Mouse (Mus musculus): Measurements from ENCODE around the gene Znhit2. TPM values are rescaled to one million over a fixed set of nuclear protein-coding genes. Genes with fewer than 3 reads are reported as not detected.

The Znhit2 gene
- polyA plus RNA-seq (2015; fragmentation: Nextera tagmentation; extraction: Ambion mirVana): 33.0 and 35.9 TPM in 2 replicates

DNA sequence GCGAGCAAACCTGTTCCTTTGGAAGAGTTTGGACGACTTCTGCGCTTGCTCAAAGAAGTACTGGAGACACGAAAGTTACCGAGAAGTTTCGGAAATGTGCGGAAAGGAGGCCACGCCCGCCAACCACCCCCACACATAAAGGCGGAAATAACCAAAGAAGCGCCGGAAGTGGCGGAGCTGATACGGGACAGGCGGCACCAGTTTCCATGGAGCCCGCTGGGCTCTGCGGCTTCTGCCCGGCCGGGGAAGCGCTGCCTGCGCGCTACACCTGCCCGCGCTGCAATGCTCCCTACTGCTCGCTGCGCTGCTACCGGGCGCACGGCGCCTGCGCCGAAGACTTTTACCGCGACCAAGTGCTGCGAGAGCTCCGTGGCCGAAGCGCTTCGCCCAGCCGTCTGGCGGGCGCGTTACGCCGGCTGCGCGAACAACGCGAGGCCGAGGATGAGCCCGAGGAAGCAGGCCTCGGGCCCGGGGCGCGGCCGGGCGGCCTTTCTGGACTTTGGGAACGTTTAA lies at the start of gene Znhit2:
TSS of gene Znhit2 (plus strand) at position 172 of the 513 bp plus-strand sequence.
- 0% methylated on average over 57 of the region's 58 CpGs for WGBS
- peak within 1 kb of the TSS; percentile 88 for H3K4me3 ChIP-seq
- peaks cover 52% of the 10 kb centered on the region for H3K4me1 ChIP-seq
- H3K4me2 ChIP-seq (replicated peaks): peak within 1 kb of the TSS; percentile 99
- peaks cover 10% of the 10 kb centered on the region for H3K36me3 ChIP-seq
- no peaks in the 10 kb centered on the region for H3K9me3 ChIP-seq
- H3K9ac ChIP-seq (replicated peaks): peak within 1 kb of the TSS; percentile 94
- ATAC-seq (replicated peaks): peak; percentile 74
- H3K27me3 ChIP-seq: no peaks in the 10 kb centered on the region
- peak within 1 kb of the TSS; percentile 94 for H3K27ac ChIP-seq (replicated peaks)

GRCm38 (mm10) chr19:6013691-6014090 lies 47.3 kb upstream of the Znhit2 start:
- no peaks in the 10 kb centered on the region for H3K9me3 ChIP-seq
- H3K4me1 ChIP-seq: peaks cover 10% of the 10 kb centered on the region
- peaks cover 25% of the 10 kb centered on the region for H3K27me3 ChIP-seq
- H3K4me2 ChIP-seq (replicated peaks): no peak overlapping the region
- no peak overlapping the region for H3K4me3 ChIP-seq
- 89% methylated on average over 10 of the region's 10 CpGs for WGBS
- H3K9ac ChIP-seq (replicated peaks): no peak overlapping the region
- no peak overlapping the region for H3K27ac ChIP-seq (replicated peaks)
- ATAC-seq (replicated peaks): no peak
- H3K36me3 ChIP-seq: no peaks in the 10 kb centered on the region

- Histone ChIP-seq H3K4me3 (peak overlapping the region; percentile 47), H3K4me1 (peaks cover 10% of the 10 kb centered on the region), H3K4me2 (replicated peaks) (peak overlapping the region; percentile 89), H3K27me3 (peaks cover 25% of the 10 kb centered on the region), H3K36me3 (no peaks in the 10 kb centered on the region), H3K9me3 (no peaks in the 10 kb centered on the region), H3K27ac (replicated peaks) (no peak overlapping the region), H3K9ac (replicated peaks) (peak overlapping the region; percentile 52)
- peak; percentile 38; the same call in 1 of the 2 replicates for ATAC-seq (replicated peaks)
- 3% methylated on average over 18 of the region's 18 CpGs for WGBS
These were observed 45.9 kb upstream of the Znhit2 start for GRCm38 (mm10) chr19:6014991-6015510.

DNA sequence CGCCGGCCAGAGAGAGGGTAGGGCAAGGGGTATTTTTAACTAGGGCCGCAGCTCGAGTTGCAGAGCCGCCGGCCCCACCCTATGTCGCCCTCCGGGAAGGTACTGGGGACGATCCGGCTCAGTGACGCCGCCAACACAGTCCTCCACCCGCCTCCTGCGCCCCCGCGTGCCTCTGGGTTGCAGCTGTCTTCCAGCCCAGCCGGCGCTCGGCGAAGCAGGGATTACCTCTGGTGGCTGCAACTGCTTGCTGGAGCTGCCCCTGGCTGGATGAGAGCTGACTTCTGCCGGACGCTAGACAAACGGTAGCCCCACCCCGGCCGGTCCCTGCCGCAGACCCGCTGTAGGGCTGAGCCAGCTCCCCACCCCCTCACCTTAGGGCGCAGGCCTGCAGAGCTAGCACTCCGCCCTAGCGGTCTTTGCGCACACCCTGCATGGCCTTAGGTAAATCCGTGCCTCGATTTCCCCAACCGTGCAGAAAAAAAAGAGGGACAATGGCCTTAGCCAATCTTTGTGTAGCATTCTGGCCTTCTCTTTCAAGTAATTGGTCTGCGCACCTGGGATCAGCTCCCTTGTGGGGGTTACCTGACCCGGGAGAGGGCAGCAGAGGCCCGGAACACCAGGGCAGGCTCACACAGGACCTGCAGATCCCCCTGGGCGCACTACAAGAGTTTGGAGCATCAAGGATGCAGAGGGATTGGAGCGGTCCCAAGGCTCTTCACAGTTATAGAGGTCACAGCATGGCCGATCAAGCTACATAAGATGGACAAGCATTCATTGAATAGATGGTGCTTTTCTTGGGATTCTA lies 45.3 kb upstream of the Znhit2 start, which contains the start of gene Capn1:
TSS of gene Capn1 (minus strand) at position 387 of the 805 bp plus-strand sequence.
- Histone ChIP-seq H3K4me1 (peaks cover 10% of the 10 kb centered on the region), H3K27ac (replicated peaks) (no peak within 1 kb of the TSS), H3K9me3 (no peaks in the 10 kb centered on the region), H3K4me2 (replicated peaks) (peak within 1 kb of the TSS; percentile 89), H3K4me3 (peak within 1 kb of the TSS; percentile 47), H3K27me3 (peaks cover 25% of the 10 kb centered on the region), H3K9ac (replicated peaks) (peak within 1 kb of the TSS; percentile 52), H3K36me3 (no peaks in the 10 kb centered on the region)
- ATAC-seq (replicated peaks): peak; percentile 68
- 3% methylated on average over 40 of the region's 40 CpGs for WGBS

GRCm38 (mm10) chr19:6016532-6016931 lies 44.5 kb upstream of the Znhit2 start:
- 35% methylated on average over 7 of the region's 7 CpGs for WGBS
- ATAC-seq (replicated peaks): no peak

DNA sequence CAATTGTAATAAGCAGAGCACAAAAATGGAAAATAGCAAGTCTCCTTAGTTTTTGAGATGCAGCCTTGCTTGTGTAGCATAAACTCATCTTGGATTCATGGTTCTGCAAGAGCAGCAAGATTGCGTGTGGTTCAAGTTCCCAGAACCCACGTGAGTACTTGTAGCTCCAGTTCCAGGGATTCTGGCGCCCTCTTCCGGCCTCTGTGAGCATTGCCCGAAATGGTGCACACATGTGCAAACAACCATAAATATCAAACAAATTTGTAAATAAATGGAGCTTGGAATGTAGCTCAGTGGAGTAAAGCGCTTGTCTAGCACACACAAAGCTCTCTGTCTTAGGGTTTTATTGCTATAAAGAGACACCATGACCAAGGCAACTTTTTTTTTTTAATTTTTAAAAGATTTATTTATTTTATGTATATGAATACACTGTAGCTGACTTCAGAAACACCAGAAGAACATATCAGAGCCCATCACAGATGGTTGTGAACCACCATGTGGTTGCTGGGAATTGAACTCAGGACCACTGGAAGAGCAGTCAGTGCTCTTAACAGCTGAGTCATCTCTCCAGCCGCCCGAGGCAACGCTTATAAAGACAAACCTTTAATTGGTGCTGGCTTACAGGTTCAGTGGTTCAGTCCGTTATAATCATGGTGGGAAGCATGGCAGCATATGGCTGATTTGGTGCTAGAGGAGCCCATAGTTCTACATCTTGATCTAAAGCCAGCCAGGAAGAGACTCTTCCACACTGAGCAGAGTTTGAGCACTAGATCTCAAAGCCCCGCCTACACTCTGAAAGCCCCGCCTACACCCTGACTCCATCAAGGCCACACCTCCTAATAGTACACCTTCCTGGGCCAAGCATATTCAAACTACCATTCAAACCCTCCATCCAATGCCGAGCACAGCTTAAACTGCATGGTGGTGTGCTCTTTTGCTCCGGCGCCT lies 42.6 kb upstream of the Znhit2 start:
- no peaks in the 10 kb centered on the region for H3K9me3 ChIP-seq
- peaks cover 25% of the 10 kb centered on the region for H3K27me3 ChIP-seq
- H3K4me3 ChIP-seq: no peak overlapping the region
- H3K4me1 ChIP-seq: peaks cover 10% of the 10 kb centered on the region
- H3K9ac ChIP-seq (replicated peaks): no peak overlapping the region
- 30% methylated on average over 15 of the region's 15 CpGs for WGBS
- no peak for ATAC-seq (replicated peaks)
- no peak overlapping the region for H3K4me2 ChIP-seq (replicated peaks)
- no peak overlapping the region for H3K27ac ChIP-seq (replicated peaks)
- no peaks in the 10 kb centered on the region for H3K36me3 ChIP-seq

More at GRCm38 (mm10) chr19:6016532-6016931, 44.5 kb upstream of the Znhit2 start:
- Histone ChIP-seq H3K9ac (replicated peaks) (no peak overlapping the region), H3K4me1 (peaks cover 10% of the 10 kb centered on the region), H3K9me3 (no peaks in the 10 kb centered on the region), H3K27ac (replicated peaks) (no peak overlapping the region), H3K4me2 (replicated peaks) (no peak overlapping the region), H3K36me3 (no peaks in the 10 kb centered on the region), H3K27me3 (peaks cover 25% of the 10 kb centered on the region), H3K4me3 (no peak overlapping the region)

DNA sequence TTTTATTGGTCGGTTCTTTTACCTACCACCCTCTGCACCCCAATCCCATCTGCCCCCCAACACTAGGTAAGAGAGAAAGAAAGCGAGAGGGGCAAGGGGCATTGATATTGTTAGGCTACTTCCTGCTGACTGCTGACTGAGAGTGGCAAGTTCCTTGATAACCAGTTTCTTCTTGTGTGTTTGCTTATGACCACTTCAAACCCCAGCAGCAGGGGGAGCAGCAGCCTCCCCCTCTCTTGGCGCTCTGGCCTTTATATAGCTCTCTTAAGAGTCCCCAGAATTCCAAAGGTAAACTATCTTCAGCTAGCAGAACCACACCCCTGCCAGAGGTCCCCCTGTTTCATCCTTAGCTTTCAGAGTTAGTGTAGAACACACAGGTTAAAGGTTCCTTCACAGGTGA lies 40.7 kb upstream of the Znhit2 start:
- Histone ChIP-seq H3K4me1 (peaks cover 8% of the 10 kb centered on the region), H3K9ac (replicated peaks) (no peak overlapping the region), H3K4me3 (no peak overlapping the region), H3K36me3 (no peaks in the 10 kb centered on the region), H3K9me3 (no peaks in the 10 kb centered on the region), H3K4me2 (replicated peaks) (no peak overlapping the region), H3K27me3 (peaks cover 17% of the 10 kb centered on the region), H3K27ac (replicated peaks) (no peak overlapping the region)
- WGBS: 37% methylated on average over 3 of the region's 3 CpGs
- ATAC-seq (replicated peaks): no peak

DNA sequence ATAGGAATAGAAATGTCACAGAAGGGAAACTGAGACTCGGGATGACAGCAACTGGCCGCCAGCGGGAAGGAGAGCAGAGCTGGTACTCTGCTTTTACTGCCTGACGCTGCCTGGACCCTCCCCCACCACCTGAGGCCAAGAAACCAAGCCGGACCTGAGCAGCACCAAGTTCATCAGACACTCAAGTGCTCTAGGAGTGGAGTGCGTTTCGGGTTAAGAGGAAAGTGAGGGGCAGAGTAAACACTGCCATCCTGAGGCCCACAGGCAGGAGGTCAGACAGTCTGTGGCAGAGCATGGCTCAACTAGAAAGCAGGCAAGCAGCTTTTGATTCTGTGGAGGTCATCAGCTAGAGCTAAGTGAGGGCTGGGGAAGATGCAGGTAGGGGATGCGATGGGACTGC lies 37.9 kb upstream of the Znhit2 start:
- Histone ChIP-seq H3K4me3 (no peak overlapping the region), H3K9ac (replicated peaks) (no peak overlapping the region), H3K4me2 (replicated peaks) (no peak overlapping the region), H3K27ac (replicated peaks) (no peak overlapping the region), H3K9me3 (no peaks in the 10 kb centered on the region), H3K4me1 (no peaks in the 10 kb centered on the region), H3K27me3 (no peaks in the 10 kb centered on the region), H3K36me3 (no peaks in the 10 kb centered on the region)
- 67% methylated on average over 8 of the region's 8 CpGs for WGBS
- no peak for ATAC-seq (replicated peaks)

DNA sequence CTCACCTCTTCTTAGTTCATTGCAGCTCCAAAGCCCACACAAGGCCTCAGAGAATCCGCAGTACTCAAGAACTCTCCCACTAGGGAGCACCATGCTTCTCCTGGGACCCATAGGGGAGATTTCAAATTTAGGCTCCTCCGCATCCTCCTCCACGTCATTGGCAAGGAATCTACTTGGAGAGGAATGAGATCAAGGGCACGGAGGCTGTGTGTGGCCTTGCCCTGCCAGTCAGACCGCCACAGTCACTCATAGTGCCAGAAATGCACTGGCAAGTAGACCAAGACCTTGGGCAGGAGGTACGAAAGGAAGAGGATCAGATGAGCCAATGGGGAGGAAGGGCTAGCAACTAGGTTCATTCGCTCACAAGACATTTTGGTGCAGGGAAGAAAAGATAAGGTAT lies 37.1 kb upstream of the Znhit2 start:
- Histone ChIP-seq H3K9ac (replicated peaks) (no peak overlapping the region), H3K9me3 (no peaks in the 10 kb centered on the region), H3K27ac (replicated peaks) (no peak overlapping the region), H3K4me1 (no peaks in the 10 kb centered on the region), H3K27me3 (no peaks in the 10 kb centered on the region), H3K4me3 (no peak overlapping the region), H3K4me2 (replicated peaks) (no peak overlapping the region), H3K36me3 (no peaks in the 10 kb centered on the region)
- WGBS: 86% methylated on average over 7 of the region's 7 CpGs
- ATAC-seq (replicated peaks): no peak

DNA sequence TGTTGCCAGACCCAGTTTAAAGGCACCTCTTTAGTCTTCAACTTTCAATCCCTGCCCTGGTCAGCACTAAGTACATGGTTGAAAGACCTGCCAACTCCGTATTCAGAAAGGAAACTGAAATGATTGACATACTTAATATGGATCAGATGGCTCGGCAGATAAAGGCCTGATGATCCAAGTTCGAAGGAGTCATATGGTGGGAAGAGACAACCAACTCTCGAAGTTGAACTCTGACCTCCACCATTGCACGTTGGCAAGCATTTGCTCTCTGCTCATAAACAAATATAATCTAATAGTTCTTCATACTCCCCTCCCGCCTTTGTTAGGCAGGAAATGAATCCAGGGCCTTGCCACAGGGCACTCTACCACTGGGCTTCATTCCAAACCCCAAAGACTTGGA lies 32.0 kb upstream of the Znhit2 start:
- H3K27me3 ChIP-seq: no peaks in the 10 kb centered on the region
- no peak overlapping the region for H3K4me2 ChIP-seq (replicated peaks)
- no peaks in the 10 kb centered on the region for H3K9me3 ChIP-seq
- 87% methylated on average over 6 of the region's 6 CpGs for WGBS
- H3K4me1 ChIP-seq: no peaks in the 10 kb centered on the region
- H3K36me3 ChIP-seq: no peaks in the 10 kb centered on the region
- no peak overlapping the region for H3K27ac ChIP-seq (replicated peaks)
- H3K4me3 ChIP-seq: no peak overlapping the region
- no peak for ATAC-seq (replicated peaks)
- H3K9ac ChIP-seq (replicated peaks): no peak overlapping the region

- no peaks in the 10 kb centered on the region for H3K4me1 ChIP-seq
- no peaks in the 10 kb centered on the region for H3K36me3 ChIP-seq
- H3K27ac ChIP-seq (replicated peaks): no peak overlapping the region
- no peak overlapping the region for H3K4me2 ChIP-seq (replicated peaks)
- no peak overlapping the region for H3K4me3 ChIP-seq
- ATAC-seq (replicated peaks): no peak
- H3K9ac ChIP-seq (replicated peaks): no peak overlapping the region
- H3K9me3 ChIP-seq: no peaks in the 10 kb centered on the region
- H3K27me3 ChIP-seq: no peaks in the 10 kb centered on the region
- 77% methylated on average over 9 of the region's 9 CpGs for WGBS
These were observed 31.6 kb upstream of the Znhit2 start for GRCm38 (mm10) chr19:6029426-6029825.
